Mouse (Mus musculus) kidney, adult 11 months (tissue): ENCODE results near the gene Fam98a.
A peak's percentile ranks its signal among the peaks of the same experiment; 100 is the strongest.

Experiments
- DNase-seq: peaks from one replicate; pipeline ENCODE4 v3.0.0; 2022

Fam98a gene

DNA sequence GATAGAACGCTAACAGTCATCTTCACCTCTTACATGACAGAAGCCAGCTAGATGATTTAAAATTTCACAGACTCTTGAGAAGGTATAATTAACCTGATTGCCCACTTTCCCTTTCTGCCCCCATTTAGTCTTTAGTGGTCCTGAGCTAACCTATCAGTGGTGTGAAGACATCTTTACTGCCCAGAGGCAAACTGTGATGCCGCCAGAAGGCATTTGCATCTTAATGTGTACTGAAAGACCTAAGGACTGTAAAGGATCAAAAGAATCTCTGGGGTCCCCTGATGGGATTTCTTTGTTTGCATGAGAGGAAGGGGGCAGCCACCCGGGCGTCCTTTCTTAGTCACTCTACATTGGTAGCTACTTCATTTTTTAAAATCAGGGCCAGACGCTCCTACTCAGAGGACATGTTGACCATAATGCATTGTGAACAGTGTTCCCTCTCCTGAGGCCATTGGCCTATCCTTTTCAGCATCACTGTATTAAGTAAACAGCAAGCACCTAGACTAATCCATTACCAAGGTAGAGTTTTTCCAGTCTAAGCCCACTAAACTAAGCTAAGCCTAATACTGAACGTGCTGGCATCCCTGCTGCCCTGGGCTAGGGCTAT lies 30.4 kb downstream of the Fam98a start:
- no peak for DNase-seq

- no peak for DNase-seq
Measured at GRCm38 (mm10) chr17:75519239-75519900, 32.4 kb downstream of the Fam98a start.

DNA sequence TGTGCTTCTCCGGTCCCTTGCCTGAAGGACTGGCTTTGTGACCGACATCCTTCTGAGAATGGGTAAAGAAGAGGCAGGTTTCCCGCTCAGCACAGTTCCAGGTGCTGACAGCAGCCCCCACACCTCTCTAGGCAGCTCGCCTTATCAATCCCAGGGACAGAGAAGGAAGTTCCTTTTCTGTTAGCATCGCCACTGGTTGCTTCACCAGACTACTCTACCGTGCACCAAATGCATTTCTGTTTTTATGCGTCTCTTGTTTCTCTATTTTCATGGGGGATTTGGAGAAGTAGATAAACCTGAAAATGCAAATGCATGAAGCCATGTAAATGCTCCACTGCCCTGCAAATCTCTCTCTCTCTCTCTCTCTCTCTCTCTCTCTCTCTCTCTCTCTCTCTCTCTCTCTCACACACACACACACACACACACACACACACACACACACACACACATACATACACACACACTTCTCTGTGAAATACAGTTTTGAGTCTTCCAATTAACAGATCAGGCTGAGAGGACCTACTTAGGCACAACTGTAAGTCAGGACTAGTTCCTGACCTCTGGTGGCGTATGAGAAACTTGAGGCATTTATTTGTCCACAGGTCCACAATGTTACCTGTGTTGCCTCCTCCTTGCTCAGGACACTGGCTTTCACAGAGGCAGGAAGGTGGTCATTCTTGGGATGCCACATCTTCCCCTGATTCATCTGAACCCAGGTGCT lies 33.4 kb downstream of the Fam98a start:
- DNase-seq, result no peak

DNA sequence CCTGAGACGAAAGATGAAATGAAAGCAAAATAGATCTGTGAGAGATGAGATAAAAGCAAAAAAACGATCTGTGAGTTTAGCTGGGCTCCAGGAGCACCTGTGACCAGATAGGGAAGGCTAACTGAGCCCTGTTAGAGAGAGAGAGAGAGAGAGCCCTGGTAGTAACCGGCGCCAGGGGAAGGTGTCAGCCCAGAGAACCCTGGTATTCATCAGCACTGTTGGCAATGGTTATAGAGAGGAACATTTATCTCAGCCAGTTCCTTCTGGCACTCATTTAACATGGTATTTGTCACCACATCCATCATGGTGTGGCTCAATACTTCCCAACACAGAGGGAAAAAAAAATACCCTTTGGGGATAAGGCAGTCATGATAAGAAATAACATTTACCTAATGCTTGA lies 35.2 kb downstream of the Fam98a start:
- no peak for DNase-seq

DNA sequence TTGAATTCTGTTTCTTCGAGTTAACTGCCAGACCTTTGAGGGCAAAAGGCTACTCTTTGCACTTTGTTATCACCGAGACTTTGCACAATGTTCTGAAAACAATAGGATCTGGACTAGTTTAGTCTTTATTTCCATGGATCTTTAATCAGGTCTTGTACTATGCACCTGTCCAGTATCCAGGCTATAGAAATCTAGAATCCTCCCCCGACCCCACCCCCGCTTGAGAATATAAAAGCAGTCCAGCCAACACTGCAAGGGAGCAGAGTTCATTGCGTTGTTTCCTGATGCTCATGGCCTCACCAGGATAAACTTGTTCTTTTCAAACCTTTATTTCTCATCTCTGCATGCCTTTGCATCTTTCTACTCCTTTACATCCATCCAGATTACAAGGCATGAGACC lies 42.5 kb downstream of the Fam98a start:
- no peak for DNase-seq

DNA sequence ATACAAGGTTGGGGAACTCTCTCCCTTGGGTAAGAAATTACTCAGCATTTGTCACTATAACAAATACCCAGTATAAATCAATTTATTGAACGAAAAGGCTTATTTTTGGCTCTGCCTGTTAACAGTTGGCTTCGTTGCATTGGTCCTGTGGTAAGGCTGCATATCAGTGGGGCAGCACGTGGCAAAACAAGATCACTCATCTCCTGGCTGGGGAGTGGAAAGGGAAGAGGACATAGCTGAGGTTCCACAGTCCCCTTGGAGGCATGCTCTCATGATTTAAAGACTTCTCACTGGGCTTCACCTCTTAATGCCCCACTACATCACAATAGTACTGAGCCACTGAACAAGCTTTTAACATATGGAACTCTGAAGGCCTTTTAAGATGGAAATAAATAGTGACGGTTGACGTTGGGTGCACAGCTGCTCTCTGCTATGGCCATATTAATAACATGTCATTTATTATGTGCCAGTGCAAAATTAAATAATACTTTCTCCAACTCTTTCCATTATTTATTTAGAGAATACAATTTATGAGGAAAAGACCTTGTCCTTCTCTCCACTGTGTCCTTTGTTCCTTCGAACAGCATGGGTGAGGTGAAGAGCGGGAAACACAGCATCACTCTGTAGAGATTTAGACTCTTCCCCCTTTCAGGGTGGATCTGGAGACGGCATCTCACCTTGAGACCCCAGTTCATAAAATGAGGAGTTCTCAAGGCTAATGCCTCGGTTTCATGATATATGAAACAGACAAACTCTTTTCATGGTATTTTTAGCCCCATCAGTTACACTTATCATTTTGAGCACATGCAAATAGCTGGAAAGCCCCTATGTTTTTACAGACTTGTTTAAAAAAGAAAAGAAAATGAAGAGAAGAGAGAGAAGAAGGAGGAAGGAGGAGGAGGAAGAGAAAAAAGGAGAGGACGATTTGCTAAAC lies 44.8 kb downstream of the Fam98a start:
- DNase-seq, result no peak

GRCm38 (mm10) chr17:75506097-75506675 lies 45.6 kb downstream of the Fam98a start:
- peak; percentile 35 for DNase-seq

DNA sequence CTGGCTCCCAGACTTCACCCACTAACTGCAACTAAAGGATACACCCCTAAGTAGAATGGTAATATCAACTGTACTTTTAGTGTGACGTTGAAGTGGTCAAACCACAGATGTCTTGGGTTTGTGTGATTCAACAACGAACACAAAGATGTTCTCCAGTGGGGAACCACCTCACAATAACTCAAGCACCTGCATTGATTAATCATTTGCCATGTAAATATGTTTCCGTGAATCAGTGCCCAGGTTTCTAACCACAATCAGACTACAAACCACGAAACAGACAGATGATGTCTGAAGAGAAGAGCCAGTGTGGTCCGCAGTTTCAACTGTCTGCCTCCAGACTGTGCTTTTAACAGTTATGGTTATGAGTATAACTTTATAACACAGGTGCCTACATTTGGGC lies 46.7 kb downstream of the Fam98a start:
- no peak for DNase-seq

- DNase-seq, result no peak
Measured at GRCm38 (mm10) chr17:75503031-75503430, 48.7 kb downstream of the Fam98a start.

DNA sequence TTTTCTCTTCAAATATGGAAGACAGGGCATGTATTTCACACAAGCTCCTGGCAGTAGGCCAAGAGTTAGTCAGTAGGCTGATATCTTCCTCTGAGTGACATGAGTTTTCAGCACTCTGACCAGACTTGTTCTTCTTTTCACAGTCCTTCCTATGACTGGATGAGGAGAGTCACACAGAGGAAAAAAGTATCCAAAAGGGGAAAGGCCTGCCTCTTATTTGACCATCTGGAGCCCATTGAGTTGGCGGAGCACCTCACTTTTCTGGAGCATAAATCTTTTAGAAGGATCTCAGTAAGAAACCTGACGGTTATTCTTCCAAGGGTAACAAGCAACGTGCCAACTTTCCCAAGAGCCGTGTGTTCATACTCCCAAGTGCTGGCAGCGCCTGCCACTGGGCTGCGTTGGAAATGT lies 53.5 kb downstream of the Fam98a start:
- DNase-seq, result no peak

DNA sequence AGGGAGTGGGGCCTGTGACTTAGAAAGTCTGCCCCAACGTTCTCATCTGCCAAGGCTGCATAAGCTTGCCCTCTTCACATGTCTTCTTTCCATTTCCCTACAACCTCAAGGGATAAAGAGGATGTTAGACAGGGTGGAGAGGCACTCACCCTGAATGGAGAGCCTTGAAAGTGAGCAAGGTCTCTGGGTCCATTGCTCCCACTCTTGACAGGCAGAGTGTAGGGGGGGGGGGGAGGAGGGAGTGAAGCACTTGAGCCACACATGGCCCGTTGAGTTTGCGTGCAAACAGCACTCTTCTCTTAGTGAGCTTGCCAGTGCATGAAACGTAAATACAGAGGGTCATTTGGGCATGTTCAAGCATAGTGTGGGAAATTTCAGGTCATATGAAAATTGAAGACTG lies 56.5 kb downstream of the Fam98a start:
- no peak for DNase-seq
